Mouse (Mus musculus): Measurements from ENCODE around the gene Prkar1b. TPM values are rescaled to one million over a fixed set of nuclear protein-coding genes. Genes with fewer than 3 reads are reported as not detected.

Gene Prkar1b
- 1 to 10 TPM in 1 of 3 experiments, under 1 TPM in 1, not detected in 1; 0.38 to 3.9 TPM for polyA plus RNA-seq (2017; shearing (Covaris generic))

GRCm38 (mm10) chr5:139149681-139150602 is at the start of gene Prkar1b, which contains the start of gene Dnaaf5:
TSS of gene Prkar1b (minus strand) at chr5:139150001.
TSS of gene Dnaaf5 (plus strand) at chr5:139150223.
- peak; percentile 94 for ATAC-seq

DNA sequence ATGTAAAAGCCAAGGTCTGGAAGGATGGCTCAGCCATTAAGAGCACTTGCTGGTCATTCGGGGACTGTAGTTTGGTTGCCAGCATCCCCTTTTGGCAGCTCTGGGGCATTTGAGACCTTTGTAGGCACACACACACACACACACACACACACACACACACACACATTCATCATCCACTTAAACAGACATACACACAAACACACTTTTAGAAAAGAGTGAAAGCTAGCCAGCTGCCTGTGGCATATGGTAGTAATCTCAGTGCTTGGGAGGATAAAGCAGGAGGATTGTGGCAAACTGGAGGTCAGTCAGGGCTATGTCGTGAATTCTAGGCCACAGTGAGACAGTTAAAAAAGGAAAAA is 49.8 kb upstream of the Prkar1b start:
- no peak for ATAC-seq

- ATAC-seq = no peak
Observed at GRCm38 (mm10) chr5:139198779-139199178, 49.0 kb upstream of the Prkar1b start.

DNA sequence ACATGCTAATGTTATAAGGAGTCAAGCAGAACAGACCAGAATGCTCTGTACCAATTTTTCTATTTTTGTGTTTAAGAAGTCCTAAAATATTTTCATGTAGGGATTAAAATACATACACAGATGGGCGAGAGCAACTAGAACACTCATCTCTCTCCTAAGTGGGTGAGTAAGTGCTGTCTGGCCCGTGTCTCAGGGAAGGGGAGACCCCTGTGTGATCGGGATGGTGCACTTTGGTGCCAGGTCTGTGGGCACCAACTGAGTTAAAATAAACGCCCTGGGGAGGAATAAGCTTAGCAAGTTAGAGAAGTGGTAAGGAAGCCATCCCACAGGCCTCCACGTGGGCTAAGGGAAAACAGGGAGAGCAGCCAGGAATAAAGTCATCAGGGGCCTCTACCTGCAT is 41.2 kb upstream of the Prkar1b start:
- no peak for ATAC-seq

GRCm38 (mm10) chr5:139189726-139190125 is 39.9 kb upstream of the Prkar1b start:
- no peak for ATAC-seq

- ATAC-seq = no peak
Observed at GRCm38 (mm10) chr5:139184897-139185296, 35.1 kb upstream of the Prkar1b start.

DNA sequence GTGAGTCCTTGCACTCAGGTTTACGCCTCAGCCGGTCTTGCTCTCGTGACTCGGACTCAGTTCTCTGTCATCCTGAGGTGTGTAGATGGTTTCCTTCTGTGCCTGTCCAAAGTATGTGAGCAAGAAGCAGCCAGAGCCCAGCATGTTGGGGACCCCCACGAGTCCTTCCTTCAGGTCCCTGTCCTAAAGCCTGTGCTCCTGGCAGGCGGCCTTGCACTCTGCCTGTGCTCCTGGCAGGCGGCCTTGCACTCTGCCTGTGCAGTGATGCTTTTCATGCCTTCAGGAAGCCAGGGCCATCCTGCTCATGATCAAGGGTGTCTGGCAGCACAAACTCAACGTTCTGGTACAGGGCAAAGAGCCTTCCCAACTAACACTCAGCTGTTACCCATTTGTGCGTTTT is 33.8 kb upstream of the Prkar1b start:
- no peak for ATAC-seq

DNA sequence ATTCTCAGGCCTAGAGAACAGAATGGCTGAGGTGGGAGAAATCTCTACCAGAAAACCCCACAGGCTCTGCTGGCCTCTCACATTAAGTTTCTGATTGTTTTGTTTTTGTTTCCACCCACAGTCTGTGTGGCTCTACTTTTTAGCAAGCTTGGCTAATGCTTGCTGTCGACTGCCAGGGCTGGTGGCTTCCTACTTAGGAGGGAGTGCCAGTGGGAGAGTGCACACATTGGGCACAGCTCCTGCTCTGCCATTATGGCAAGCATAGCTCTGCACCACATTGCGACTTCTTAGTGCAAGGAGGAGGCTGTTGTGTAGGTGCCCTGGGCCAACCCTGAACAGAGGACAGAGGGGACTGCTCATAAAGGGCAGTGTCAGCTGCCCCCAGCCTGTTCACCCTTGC is 33.3 kb upstream of the Prkar1b start:
- no peak for ATAC-seq

DNA sequence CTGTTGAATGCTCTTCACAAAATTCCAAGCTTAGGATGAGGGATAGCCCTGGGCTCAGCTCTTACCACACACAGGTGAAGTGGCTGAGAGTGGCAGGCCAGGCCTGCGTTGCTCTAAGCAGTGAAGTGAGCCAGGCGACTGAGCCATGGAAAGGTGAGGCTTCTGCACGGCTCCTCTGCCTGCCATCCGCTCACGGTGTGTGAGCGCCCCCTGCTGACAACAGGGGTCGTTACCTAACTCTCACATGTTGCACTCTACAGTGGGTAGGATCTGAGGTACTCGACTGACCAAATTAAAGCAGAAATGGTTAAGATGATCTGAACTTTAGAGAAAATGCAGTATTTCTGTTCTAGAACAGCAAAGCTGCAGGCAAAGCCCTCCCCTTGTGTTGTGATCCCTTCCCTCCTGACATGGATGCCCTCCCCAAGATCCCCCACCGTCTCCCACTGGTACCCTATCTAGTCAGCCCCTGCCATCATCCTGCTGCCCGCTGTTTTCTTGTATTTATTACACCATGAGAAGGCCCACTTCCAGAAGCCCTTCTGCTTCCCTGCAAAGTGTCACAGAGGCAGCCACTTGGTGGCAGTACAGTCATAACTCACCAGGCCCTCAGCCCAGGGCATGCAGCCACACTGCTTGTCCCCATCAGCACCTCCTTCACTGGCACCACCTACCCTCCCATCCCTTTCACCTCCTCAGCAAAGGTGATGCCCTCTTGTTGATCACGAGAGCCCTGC is 29.3 kb upstream of the Prkar1b start:
- ATAC-seq = peak; percentile 63

DNA sequence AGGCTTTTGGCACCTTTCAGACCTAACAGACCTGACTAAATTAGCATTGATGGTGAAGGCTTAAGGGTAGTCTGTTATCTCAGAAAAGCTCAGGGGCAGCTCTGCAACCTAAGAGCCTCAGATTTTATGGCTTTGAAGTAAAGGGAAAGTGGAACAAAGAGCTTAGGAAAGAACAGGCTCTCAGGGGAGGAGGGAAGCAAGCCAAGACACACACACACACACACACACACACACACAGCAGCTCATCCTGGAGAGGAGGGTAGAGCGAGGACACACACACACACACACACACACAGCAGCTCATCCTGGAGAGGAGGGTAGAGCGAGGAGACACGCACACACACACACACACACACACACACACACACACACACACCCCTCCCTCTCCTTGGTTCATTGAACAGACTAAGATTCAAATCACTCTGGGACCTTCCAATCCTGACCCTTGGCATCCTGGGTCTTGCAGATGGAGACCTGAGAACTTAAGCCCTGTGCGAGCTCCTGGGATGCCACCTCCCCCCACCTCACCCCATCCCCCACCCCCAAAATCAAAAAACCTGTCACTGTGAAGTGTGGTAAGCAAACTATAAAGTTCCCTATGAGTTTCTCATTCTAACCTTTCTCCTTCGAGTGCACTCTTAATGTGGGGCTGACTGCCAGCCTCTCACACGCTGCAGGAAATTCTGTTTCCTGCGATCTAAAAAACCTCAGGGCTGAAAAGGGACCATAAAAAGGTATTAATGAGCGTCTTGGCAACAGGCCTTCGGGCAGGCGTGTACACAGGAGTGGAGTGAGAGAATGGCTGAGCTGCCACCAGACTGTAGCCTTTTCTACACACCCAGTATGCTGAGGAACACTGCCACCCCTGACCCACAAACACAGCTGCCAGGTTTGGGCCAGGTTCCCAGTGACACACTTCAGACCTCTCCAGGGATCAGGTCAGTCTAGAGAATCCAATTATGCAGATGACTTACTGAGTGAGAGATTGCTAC is 25.1 kb upstream of the Prkar1b start:
- ATAC-seq = peak; percentile 59

DNA sequence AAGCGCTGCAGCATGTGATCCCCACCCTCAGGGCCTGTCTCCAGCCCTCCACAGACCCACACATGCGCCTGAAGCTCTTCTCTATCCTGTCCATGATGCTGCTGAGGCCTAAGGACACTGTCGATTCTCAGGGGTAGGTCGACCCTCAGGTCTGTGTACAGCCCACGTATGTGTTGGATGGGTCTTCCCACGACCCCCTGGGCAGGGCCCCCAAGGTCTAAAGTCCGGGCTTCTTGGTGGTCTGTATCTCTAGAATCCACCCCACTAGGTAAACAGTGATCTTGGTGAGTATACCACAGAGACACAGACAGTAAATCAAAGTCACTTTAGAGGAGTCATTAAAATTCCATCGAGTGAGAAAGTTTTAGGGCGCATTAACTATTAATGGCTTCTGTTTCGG is 24.3 kb upstream of the Prkar1b start:
- ATAC-seq = no peak

GRCm38 (mm10) chr5:139171929-139172328 is 22.1 kb upstream of the Prkar1b start:
- ATAC-seq = no peak

DNA sequence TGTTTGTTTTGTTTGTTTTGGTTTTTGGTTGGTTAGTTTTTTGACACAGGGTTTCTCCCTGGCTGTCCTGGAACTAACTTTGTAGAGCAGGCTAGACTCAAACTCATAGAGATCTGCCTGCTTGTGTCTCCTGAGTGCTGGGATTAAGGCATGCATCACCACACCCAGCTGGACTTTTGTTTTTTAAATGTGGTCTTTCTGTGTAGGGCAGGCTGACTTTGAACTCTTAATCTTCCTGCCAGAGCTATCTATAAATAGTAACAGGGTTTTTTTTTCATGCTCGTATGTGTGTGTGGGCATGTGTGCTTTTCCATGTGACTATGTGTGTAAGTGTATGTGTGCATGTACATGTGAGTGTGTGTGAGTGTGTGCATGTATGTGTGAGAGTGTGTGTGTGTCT is 17.7 kb upstream of the Prkar1b start:
- no peak for ATAC-seq

DNA sequence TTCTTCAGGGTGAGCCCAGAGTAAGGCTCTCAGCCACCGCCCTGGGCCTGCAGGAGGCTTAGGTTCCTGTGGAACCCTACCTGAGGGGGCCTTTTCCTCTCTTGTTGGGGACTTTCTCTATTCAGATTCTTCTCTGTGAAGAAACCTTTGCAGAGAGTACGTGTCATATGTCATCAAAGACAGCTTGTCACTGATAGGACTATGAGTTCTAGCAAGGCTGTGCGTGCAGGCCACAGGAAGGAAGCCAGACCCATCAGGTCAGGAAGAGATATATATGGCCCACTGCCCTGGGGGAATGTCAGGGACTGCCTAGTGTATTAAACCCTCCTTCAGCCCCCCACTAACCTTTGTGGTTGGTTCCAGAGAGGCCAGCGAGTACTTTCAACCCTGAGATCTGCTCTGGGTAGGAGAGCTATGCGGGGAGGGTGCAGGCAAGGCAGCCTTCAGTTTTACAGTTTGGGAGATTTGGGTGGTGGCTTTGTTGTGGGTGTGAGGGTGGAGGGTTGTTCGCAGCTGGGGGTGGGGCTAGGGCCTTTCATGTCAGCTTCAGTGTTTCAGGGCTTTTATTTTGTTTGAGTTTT is 17.1 kb upstream of the Prkar1b start:
- ATAC-seq = peak; percentile 89

GRCm38 (mm10) chr5:139161632-139162031 is 11.8 kb upstream of the Prkar1b start:
- ATAC-seq = no peak

- no peak for ATAC-seq
Observed at GRCm38 (mm10) chr5:139160899-139161298, 11.1 kb upstream of the Prkar1b start.

DNA sequence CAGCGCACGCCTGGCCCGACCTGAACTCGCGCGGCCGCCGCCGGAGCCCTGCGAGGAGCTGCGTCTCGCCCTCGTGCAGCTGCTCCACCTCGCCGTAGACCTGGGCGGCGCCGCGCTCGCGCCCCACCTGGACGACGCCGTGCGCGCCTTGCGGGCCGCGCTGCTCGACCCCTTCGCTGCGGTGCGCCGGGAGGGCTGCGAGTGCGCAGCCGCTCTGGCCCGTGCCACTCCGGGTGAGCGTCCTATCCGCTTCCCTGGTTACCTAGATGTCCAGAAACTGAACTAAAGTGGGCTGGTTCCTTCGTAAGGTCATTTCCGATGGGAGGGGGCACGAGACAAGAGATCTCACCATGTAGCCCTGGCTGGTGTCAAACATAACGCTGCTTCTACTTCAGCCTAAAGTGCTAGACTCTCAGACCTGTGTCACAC is 816 bp upstream of the Prkar1b start:
- ATAC-seq = no peak

DNA sequence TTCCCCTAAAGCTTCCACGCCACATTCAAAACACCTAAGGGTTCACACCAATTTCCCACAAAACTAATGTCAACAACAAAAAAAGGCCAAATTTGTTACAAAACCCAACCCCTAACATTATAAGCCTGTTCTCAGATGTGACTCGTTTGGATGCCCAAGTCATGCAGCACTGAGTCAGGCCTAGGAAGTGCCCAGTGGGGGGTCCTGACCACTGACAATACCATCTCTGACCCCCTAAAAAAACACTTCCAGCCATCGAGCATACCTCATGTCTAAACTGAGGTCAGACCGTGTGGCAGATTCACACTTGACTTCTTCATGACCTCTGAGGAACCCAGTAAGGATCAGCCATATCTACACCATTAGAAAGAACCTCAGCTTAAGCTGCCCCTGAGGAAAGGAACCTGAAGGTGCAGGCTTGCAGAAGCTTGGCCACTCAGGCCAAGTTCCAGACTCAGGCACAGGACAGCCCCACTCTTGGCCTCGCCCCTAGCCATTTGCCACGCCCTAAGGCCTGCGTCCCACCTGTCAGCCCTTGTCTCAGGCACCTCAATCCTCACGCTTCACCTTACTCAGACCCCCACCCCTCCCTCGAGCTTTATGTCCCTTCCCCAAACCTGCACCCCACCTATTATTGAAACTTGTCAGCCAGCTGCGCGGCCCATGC is 662 bp downstream of the Prkar1b start:
- no peak for ATAC-seq

GRCm38 (mm10) chr5:139147178-139148078 is 2.4 kb downstream of the Prkar1b start:
- no peak for ATAC-seq

GRCm38 (mm10) chr5:139146476-139147075 is 3.2 kb downstream of the Prkar1b start:
- ATAC-seq = no peak

Measured in inflammation-experienced regulatory T-cells, adult 6 months (primary cell).